Mouse (Mus musculus) heart, adult 2 months (tissue): ENCODE measurements around the gene Olfr145. TPM values are rescaled to one million over a fixed set of nuclear protein-coding genes. Genes with fewer than 3 reads are reported as not detected.

Experiments used
- DNase-seq, 2 experiments: peaks; one replicate each; pipeline ENCODE4 v3.0.0; 2021
- H3K27ac ChIP-seq: fragments of 200-600 bp; 2 replicates; pipeline ENCODE4 v1.8.1; 2022
- H3K27me3 ChIP-seq: fragments of 200-500 bp; 2 replicates; pipeline ENCODE4 v1.6.1; 2012; ENCODE audit warnings: mild to moderate bottlenecking, low read length, inconsistent platforms, mixed read lengths; ENCODE audit not compliant: control insufficient read depth, insufficient read depth
- H3K36me3 ChIP-seq: fragments of 200-500 bp; 2 replicates; pipeline ENCODE4 v1.6.1; 2012; ENCODE audit warnings: low read length, inconsistent platforms; ENCODE audit not compliant: control insufficient read depth, insufficient read depth
- H3K4me1 ChIP-seq: fragments of 200-500 bp; 2 replicates; pipeline ENCODE4 v1.6.1; 2011; ENCODE audit warnings: low read length; ENCODE audit not compliant: control insufficient read depth, insufficient read depth
- H3K4me3 ChIP-seq: fragments of 200-600 bp; 2 replicates; pipeline ENCODE4 v1.8.1; 2022
- H3K79me2 ChIP-seq: fragments of 200-500 bp; replicated peaks from 2 replicates; pipeline ENCODE4 v1.6.1; 2012; ENCODE audit warnings: mild to moderate bottlenecking, inconsistent platforms, low read length, moderate library complexity, mixed read lengths; ENCODE audit not compliant: control insufficient read depth, insufficient read depth
- H3K9ac ChIP-seq: fragments of 200-500 bp; 2 replicates; pipeline ENCODE4 v1.6.1; 2012; ENCODE audit warnings: low read depth, mild to moderate bottlenecking, control low read depth, inconsistent platforms, low read length, mixed read lengths
- CTCF ChIP-seq: fragments of 200-600 bp; IDR thresholded peaks from 2 replicates; pipeline ENCODE4 v1.8.1; 2022; ENCODE audit warnings: antibody characterized with exemption, mild to moderate bottlenecking, moderate library complexity
- EP300 ChIP-seq: fragments of 200-500 bp; IDR thresholded peaks from 2 replicates; pipeline ENCODE4 v1.6.1; 2011; ENCODE audit warnings: low read depth, low read length, control low read depth; ENCODE audit not compliant: insufficient read depth
- POLR2A ChIP-seq: fragments of 200-500 bp; IDR thresholded peaks from 2 replicates; pipeline ENCODE4 v1.6.1; 2011; ENCODE audit warnings: mild to moderate bottlenecking, low read depth, low read length, control low read depth; ENCODE audit not compliant: insufficient read depth
- WGBS: fragments of 180-500 bp; shearing (Covaris S2); methylation state at CpG from one replicate; pipeline ENCODE4 v1.1.7; 2018; 5-methylcytosine and 5-hydroxymethylcytosine counted together
- intact Hi-C: fragments of 180-260 bp; cut with DNase I; formaldehyde crosslinking; loops from one replicate; pipeline ENCODE4 v1.15.1; 2025
- polyA plus RNA-seq: library from polyadenylated mRNA; depleted of rRNA; stranded (reverse); fragments of >200 nt; gene quantifications from 2 replicates; pipeline ENCODE4 v1.2.3, GENCODE M21; 2012
- total RNA-seq, 2 experiments: library from RNA; stranded (reverse); gene quantifications; 2 replicates each; pipeline ENCODE4 v1.2.3; 2021

Gene Olfr145
- total and polyA plus RNA-seq, 3 experiments, result not detected

- no peak overlapping the region for H3K9ac ChIP-seq
- intact Hi-C loops, result no loop called here
- H3K36me3 ChIP-seq, result no peaks in the 10 kb centered on the region
- WGBS, result 24% methylated on average over 2 of the region's 2 CpGs
- H3K4me3 ChIP-seq, result no peak overlapping the region
- H3K27ac ChIP-seq, result no peak overlapping the region
- no peak for DNase-seq
- H3K4me1 ChIP-seq, result no peaks in the 10 kb centered on the region
- H3K27me3 ChIP-seq, result no peaks in the 10 kb centered on the region
- TF ChIP-seq EP300 (no peak), CTCF (no peak), POLR2A (no peak)
- no peaks in the 10 kb centered on the region for H3K79me2 ChIP-seq
Measured at GRCm38 (mm10) chr9:37890960-37891359, 5.6 kb upstream of the Olfr145 start.

- Histone ChIP-seq H3K4me3 (no peak overlapping the region), H3K4me1 (no peaks in the 10 kb centered on the region), H3K27me3 (no peaks in the 10 kb centered on the region), H3K27ac (no peak overlapping the region), H3K9ac (no peak overlapping the region), H3K36me3 (no peaks in the 10 kb centered on the region), H3K79me2 (no peaks in the 10 kb centered on the region)
- WGBS, result 51% methylated on average over 3 of the region's 3 CpGs
- DNase-seq, result no peak
- no peak for TF ChIP-seq CTCF
- TF ChIP-seq EP300, result no peak
- no peak for TF ChIP-seq POLR2A
- intact Hi-C loops, result no loop called here
Measured at GRCm38 (mm10) chr9:37905555-37905954, 9.0 kb downstream of the Olfr145 start.

DNA sequence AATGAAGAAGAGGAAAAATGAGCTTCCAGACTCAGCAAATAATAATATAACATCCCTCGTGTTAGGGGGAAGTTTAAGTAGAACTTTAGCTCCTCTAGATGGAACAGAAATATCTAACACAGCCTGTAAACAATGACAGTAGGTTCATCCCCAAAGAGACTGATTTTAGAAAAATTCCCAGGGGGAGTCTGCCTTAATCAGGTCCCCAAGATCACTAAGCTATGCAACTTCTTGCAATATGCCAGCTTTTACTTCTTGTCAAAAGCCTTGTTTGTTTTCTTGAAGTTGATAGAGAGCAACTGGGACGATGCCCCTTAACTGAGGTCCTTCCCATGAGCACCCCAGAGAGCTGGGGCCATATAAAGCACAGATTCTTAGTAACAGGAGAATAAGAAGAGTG, 21.0 kb downstream of the Olfr145 start, which contains the start of gene Olfr878:
Olfr878 (plus strand) TSS at position 301 of the 400 bp plus-strand sequence.
- no peak for TF ChIP-seq EP300
- TF ChIP-seq CTCF, result no peak
- no peak for TF ChIP-seq POLR2A
- Histone ChIP-seq H3K79me2 (no peaks in the 10 kb centered on the region), H3K4me1 (no peaks in the 10 kb centered on the region), H3K36me3 (no peaks in the 10 kb centered on the region), H3K27me3 (no peaks in the 10 kb centered on the region), H3K27ac (no peak within 1 kb of the TSS), H3K9ac (no peak within 1 kb of the TSS), H3K4me3 (no peak within 1 kb of the TSS)
- WGBS, result 64% methylated on average over 2 of the region's 2 CpGs
- intact Hi-C loops, result no loop called here
- DNase-seq, result no peak

GRCm38 (mm10) chr9:37918018-37918417, 21.5 kb downstream of the Olfr145 start:
- H3K79me2 ChIP-seq, result no peaks in the 10 kb centered on the region
- WGBS, result 44% methylated on average over 1 of the region's 1 CpGs
- H3K9ac ChIP-seq, result no peak overlapping the region
- H3K36me3 ChIP-seq, result no peaks in the 10 kb centered on the region
- H3K27ac ChIP-seq, result no peak overlapping the region
- H3K4me1 ChIP-seq, result no peaks in the 10 kb centered on the region
- H3K4me3 ChIP-seq, result no peak overlapping the region
- no peaks in the 10 kb centered on the region for H3K27me3 ChIP-seq
- TF ChIP-seq POLR2A, result no peak
- TF ChIP-seq EP300, result no peak
- no peak for TF ChIP-seq CTCF
- no peak for DNase-seq
- intact Hi-C loops, result no loop called here

DNA sequence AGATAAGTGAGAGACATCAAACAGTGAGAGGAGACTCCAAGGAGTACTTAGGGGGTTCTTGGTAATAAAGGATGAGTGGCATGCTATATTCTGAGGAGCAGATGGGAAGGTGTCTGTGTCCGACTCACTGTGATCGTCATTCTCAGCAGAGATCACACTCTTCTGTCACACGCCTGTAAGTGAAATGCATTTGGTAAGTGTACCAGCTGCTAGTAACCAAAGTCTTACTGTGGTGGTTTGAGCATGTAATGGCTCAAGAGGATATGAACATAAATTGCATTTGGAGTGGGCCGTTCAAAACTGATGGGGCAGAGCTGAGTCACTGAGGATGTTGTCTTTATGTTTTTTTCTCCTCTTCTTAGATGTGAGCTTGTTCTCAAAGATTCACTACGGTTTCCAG, 27.7 kb downstream of the Olfr145 start:
- H3K9ac ChIP-seq, result no peak overlapping the region
- intact Hi-C loops, result no loop called here
- H3K36me3 ChIP-seq, result no peaks in the 10 kb centered on the region
- no peak for DNase-seq
- H3K79me2 ChIP-seq, result no peaks in the 10 kb centered on the region
- H3K27ac ChIP-seq, result no peak overlapping the region
- 71% methylated on average over 5 of the region's 5 CpGs for WGBS
- TF ChIP-seq POLR2A, result no peak
- TF ChIP-seq CTCF, result no peak
- no peak for TF ChIP-seq EP300
- H3K27me3 ChIP-seq, result no peaks in the 10 kb centered on the region
- no peak overlapping the region for H3K4me3 ChIP-seq
- H3K4me1 ChIP-seq, result no peaks in the 10 kb centered on the region

DNA sequence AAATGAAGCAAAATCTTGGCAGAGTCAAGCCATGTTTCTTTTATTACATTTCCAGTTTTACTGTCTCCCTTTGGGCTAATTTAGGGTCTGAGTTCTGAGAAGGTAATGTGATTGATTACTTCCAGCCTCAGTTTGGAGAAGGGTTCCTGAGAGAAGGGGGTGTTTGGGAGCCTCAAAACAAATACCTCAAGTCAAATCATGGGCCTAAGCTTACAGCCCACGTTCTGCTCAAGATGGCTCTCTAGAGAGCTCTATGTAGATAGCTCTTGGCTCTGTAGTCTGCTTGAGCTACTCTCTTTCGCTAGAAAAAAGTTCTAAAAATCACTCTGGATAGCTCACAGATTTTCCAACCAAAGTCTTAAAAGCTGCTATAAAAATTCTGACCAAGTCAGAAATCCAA, 28.9 kb downstream of the Olfr145 start:
- no peak for TF ChIP-seq EP300
- TF ChIP-seq CTCF, result no peak
- no peak for TF ChIP-seq POLR2A
- Histone ChIP-seq H3K4me3 (no peak overlapping the region), H3K36me3 (no peaks in the 10 kb centered on the region), H3K79me2 (no peaks in the 10 kb centered on the region), H3K27ac (no peak overlapping the region), H3K27me3 (no peaks in the 10 kb centered on the region), H3K9ac (no peak overlapping the region), H3K4me1 (no peaks in the 10 kb centered on the region)
- intact Hi-C loops, result no loop called here
- DNase-seq, result no peak
- WGBS, result 56% methylated on average over 2 of the region's 2 CpGs
